Mouse (Mus musculus) right cerebral cortex, postnatal 4 days (tissue): ENCODE measurements at regions not wholly inside any gene's neighbourhood (a gene's known extent, or its start where the extent isn't known, plus 50 kb on each side); places are given as distances from the start of the nearest gene placed in this dataset.

ENCODE experiments used
- DNase-seq: peaks from one replicate; pipeline ENCODE4 v3.0.0-alpha.2; 2022

GRCm38 (mm10) chr10:70814354-70815131 is 158.8 kb upstream of the Phyhipl start:
- DNase-seq = no peak

- no peak for DNase-seq
Observed at GRCm38 (mm10) chr10:70809411-70809810, 153.6 kb upstream of the Phyhipl start.

DNA sequence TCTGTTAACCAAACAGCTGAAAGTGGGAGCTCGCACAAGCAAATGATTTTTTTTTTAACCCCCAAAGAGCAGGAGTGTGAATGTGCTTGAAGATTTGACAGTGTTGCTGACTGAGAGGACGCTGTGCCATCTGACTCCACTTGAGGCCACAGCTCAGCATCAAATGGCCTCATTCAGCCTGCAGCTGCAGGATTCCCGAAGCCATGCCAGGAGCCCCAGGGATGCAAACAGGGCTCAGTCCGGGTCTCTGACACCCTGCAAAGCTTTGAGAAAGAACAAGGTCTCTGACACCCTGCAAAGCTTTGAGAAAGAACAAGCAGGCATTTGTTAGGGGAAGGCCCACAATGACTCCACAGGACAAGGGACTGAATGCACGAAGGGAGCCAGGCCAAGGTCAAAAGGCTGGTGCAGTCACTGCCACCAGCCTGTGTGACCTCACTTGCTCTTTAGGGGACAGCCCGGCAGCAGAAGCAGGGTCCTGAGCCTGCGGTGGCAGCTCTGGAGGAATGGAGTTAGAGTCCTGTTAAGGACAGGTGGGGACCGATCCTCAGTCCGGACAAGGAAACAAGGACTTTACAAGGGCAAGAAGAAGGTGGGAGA is 151.1 kb upstream of the Phyhipl start:
- peak; percentile 14 for DNase-seq

- peak; percentile 42 for DNase-seq
Observed at GRCm38 (mm10) chr10:70800736-70801306, 145.1 kb upstream of the Phyhipl start.

DNA sequence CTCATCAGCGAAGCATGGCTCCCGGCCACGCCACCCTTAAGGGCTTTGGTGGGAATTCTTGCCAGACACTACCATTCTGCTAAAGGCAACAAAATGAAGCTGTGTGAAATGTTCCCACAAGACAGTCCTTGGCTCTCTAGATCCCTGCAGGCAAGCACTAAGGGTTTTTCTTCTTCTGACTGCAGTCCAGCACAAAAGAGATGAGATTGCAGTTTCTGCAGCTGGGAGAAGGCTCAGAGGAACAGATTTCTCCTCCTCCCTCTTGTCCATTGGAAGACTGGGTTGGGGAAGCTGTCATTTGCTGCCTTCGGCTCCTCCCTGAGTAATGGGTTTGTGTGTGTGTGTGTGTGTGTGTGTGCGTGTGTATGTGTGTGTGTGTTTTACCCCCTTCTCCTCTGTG is 144.1 kb upstream of the Phyhipl start:
- DNase-seq = peak; percentile 12

DNA sequence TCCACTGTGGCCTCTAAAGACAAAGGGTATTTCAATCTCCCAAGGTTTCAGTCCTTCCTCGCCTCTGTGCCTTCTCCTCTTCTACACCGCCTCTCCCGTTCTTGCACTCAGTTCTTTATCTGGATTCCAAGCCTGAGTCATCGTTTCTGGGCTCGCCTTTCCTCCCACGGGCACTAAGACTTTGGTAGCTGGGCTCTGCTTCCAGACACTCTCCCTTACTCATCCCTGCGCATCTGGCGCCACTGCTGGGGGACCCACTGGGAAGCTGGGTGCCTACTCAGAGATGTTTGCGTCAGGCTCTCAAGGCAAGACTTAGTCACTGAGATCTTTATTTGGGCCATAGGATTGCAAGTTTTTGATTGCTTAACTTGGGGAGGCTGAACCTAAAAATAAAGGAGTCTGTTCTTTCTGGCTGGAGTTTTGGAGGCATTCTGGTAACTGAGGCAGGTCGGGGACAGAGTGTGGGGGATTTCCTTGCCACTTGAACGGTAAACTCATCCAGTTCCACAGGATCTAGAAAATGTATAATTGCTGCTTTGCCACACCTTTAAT is 143.5 kb upstream of the Phyhipl start:
- DNase-seq = peak; percentile 16

- peak; percentile 27 for DNase-seq
Observed at GRCm38 (mm10) chr10:70788814-70789452, 133.2 kb upstream of the Phyhipl start.

DNA sequence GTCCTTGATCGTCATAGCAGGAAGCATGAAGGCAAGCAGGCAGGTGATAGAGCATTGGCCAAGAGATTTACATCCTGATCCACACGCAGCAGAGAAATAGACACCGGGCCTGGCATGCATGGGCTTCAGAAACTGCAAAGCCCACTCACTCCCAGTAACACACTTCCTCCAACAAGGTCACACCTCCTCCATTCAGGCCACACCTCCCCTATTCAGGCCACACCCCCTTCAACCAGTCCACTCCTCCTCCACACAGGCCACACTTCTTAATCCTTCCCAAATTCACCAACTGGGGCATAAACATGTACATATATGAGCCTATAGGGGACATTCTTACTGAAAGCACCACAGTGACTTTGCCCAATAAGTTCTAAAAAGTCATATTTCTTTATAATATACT is 125.3 kb upstream of the Phyhipl start:
- DNase-seq = no peak

GRCm38 (mm10) chr10:70778596-70778995 is 122.8 kb upstream of the Phyhipl start:
- DNase-seq = no peak

DNA sequence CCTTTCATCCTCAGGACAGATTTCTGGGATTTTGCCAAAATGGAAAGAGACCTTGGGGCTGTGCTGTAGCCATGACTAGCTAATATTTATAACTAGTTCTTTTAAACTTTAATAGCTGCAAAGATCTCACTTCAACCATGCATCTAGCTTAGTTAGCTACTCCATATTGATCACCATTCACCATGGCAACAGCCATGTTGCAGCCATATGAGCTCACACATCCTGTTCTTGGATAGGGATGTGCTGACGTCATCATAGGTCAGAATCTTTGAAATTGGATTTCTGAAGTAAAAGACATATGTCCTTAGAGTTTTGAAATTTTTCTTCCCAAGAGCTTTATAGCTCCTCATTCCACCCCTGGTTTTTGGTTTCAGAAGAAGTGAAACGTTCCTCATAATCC is 118.8 kb upstream of the Phyhipl start:
- DNase-seq = no peak

DNA sequence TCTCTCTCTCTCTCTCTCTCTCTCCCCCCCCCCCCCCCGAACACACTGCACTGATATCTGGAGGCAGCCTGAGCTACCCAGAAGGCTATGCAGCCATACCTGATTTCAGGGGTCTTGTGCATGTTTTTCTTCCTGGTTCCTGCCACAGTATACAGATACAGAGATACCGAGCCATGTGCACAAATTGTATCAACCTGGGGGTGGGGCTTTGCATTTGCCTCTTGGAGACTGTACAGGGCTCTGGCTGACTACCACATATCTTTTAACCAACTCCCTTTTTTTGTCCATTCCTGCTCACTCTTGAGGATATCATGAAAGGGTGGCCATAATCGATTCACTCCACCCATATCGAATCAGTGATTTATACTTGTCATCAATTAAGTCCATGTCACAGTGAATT is 118.4 kb upstream of the Phyhipl start:
- no peak for DNase-seq

DNA sequence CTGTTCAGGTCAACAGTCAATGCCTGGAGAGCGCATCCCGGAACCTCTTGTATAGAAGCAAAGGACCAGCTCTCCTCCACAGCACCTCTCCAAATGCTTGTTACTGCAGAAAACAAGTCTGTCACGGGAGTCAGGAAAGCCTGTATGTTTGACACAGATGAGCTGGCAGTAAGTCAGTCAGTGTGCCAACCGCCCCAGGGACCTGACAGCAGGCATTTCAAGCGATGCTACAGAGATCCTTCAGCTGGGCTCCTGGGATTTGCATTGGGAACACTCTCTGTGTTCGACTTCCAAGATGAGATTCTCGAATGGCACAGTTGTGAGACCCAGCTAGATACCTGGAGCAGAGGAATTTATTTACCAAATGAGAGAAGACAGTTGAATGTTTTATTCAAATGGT is 111.7 kb upstream of the Phyhipl start:
- no peak for DNase-seq

DNA sequence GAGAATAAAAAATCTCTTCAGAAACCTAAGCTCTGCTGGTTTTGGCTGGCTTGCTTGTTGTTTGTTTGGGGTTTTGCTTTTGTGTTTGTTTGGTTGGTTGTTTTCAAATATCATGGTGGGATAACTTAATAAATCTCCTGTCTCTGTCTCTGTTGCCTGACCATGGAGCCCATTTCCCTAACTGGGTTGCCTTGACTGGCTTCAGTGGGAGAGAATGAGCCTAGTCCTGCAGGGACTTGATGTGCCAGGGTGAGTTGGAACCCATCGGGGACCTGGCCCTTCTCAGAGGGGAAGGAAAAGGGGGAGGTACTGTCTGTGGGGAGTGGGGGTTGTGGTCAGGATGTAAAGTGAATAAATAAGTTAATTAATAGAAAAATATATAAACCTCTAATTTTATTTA is 111.1 kb upstream of the Phyhipl start:
- DNase-seq = no peak

- DNase-seq = no peak
Observed at GRCm38 (mm10) chr10:70766450-70766849, 110.7 kb upstream of the Phyhipl start.

DNA sequence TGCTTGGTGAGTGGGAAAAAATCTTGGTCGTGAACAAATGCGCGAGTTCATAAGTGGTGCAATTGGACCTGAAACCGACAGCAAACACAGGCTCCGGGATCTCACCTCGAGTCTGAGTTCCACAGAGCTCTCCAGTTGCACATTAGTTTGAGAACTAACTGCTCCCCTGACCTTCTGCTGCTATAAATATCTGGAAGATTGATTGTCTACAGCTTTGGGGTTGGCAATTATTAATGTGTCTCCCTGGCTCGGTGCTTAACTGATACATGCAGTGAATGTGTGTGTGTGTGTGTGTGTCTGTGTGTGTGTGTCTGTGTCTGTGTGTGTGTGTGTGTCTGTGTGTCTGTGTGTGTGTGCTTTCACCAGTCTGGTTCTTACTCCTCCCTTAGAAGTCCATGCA is 107.4 kb upstream of the Phyhipl start:
- no peak for DNase-seq

DNA sequence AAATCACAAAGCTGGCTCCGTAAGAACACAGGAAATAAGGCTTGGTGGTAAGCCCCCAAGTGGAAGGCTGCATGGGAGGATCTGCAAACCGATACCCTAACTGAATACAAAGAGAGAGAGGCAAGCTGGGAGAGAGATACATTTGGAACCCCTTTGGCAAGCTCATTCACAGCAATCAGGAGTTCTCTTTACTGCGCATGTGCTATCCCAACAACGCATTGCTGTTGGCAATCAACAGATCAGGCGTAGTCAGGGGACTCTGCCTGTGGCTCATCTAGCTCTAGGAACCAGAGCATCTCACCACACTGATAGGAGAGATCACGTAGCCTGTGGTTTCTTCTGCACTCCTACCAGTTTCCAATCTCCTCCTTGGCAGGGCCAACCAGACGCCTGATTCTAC is 103.9 kb upstream of the Phyhipl start:
- no peak for DNase-seq

DNA sequence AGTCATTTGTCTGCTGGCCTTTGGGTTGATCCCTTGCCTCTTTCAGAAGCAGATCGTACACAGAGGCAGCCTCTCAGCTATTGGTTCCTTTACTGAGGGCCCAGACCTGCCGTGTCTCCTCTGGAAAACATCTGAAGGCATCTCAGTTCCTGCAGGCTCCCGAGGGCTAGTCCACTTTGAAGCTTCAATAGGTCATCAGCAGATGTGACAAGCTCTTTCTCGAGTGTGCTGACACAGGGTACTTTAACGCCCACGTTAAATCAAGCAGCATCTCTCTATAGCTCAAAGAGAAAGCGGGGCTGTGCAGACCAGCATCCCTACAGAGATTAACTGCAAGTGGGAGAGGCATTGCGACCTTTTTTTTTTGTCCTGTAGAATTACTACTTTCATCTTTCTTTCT is 96.0 kb upstream of the Phyhipl start:
- no peak for DNase-seq

DNA sequence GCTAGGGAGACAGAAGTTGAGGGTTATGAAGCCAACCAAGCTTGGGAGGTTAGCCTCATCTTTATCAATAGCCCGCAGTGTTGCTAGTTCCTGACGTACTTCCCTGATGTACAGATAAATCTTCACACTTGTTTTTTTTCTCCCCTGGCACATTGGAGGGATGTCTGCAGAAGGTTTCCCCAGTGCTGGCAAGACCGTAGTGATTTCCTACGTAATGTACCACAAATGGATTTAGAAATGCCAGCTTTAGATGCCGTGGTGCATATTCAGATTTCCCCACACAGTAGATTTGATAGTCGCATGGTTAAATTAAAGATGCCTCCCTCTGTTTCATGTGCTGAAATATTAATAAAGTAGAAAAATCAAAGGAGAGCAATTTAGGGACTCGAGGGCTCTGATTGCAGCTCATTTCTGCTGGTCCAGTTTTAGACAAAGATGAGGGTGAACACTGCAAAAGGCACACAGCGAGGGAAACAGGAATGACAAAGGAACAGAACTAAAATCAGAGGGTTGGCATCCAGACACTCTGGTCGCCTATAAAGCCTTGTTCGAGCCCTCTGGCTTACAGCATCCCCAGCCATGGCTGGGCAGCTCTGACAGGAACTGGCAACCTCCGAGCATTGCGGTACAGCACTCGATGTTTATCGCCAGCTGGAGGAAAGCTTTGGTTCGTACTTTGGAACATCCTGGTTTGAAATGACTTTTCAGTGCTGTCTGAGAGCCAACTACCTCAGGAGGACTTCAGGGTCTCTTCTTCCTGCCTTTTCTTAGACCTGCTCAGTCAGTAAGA is 94.8 kb upstream of the Phyhipl start:
- DNase-seq = no peak

DNA sequence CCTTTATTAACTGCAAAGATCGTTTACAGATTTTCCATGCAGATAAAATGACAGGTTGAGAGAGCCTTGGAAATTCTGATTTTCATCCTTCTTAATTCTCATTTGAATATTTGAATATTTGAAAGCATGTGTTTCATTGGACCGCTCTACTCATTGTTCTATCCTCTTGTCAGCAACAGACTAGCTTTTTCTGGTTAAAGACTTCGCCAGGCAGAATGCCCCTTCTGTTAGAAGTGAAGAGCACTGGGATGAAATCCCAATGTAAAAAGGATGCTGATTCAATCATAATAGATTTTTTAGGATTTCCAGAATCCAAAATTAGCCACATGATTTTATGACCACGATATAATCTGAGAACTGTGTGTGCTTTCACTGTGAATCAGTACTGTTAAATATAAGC is 90.8 kb upstream of the Phyhipl start:
- DNase-seq = no peak

DNA sequence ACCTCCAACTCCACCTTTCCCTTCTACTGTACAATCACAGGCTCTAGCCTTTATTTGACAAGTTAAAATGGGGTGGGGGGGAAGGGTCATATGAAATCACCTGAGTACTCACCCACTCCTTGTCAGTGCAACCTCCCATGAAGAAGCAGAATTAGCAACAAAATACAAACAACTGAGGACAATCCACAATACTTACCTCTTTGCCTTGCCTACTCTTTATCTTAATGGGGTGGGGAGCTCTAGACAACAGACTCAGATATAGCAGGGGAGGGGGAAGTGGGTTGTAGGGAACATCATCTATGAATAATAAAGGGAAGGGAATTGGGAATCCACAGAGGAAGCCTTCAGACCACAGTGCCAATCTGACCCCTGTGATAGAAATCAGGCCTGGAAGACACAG is 86.1 kb upstream of the Phyhipl start:
- no peak for DNase-seq

DNA sequence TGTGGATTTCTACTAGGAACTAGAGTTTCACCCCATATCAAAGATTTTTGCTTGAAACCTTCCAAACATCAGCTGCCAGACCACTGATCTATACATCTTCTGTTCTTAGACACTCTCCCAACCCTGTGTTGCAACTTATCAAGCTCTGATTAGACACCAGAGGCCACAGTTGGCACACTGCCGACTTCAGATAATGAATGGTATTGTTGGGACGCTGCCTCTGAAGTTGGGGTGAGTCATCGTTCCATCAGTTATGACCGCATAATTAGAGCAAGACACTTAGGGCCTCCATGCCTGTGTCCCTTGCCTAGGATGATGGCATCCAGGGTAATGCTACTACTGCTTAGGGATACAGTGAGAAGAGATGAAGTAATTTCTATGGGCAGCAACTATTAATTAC is 84.3 kb upstream of the Phyhipl start:
- DNase-seq = no peak

- DNase-seq = no peak
Observed at GRCm38 (mm10) chr10:70739348-70739966, 83.7 kb upstream of the Phyhipl start.
